Mouse (Mus musculus) embryonic facial prominence, embryonic 14.5 days (tissue): Measurements from ENCODE around the gene Becn1. TPM values are rescaled to one million over a fixed set of nuclear protein-coding genes. Genes with fewer than 3 reads are reported as not detected.

Source experiments
- ATAC-seq: fragments of 200-750 bp; cut with Nextera tagmentation; 2 replicates; pipeline ENCODE4 v1.8.0; 2017; ENCODE audit warnings: low read depth, moderate number of reproducible peaks, moderate TSS enrichment
- DNase-seq: peaks from one replicate; pipeline ENCODE4 v3.0.0-alpha.2; 2015; ENCODE audit warnings: low spot score
- H3K27ac ChIP-seq: fragments of 300-500 bp; sonication (generic); replicated peaks from 2 replicates; pipeline ENCODE4 v1.5.1; 2014; ENCODE audit warnings: low read depth, mild to moderate bottlenecking, low read length, moderate library complexity
- H3K27me3 ChIP-seq: fragments of 300-500 bp; sonication (generic); replicated peaks from 2 replicates; pipeline ENCODE4 v1.6.1; 2014; ENCODE audit warnings: low read length; ENCODE audit not compliant: control insufficient read depth, insufficient read depth
- H3K36me3 ChIP-seq: fragments of 300-500 bp; sonication (generic); 2 replicates; pipeline ENCODE4 v1.6.1; 2014; ENCODE audit warnings: low read length, mixed read lengths; ENCODE audit not compliant: control insufficient read depth, insufficient read depth
- H3K4me1 ChIP-seq: fragments of 300-500 bp; sonication (generic); 2 replicates; pipeline ENCODE4 v1.6.1; 2014; ENCODE audit warnings: antibody characterized with exemption, low read length; ENCODE audit not compliant: control insufficient read depth, insufficient read depth
- H3K4me2 ChIP-seq: fragments of 300-500 bp; sonication (generic); 2 replicates; pipeline ENCODE4 v1.6.1; 2014; ENCODE audit warnings: low read depth, mild to moderate bottlenecking, low read length, moderate library complexity, mixed read lengths
- H3K4me3 ChIP-seq: fragments of 300-500 bp; sonication (generic); 2 replicates; pipeline ENCODE4 v1.5.1; 2014; ENCODE audit warnings: low read depth, mild to moderate bottlenecking, low read length
- H3K9ac ChIP-seq: fragments of 300-500 bp; sonication (generic); 2 replicates; pipeline ENCODE4 v1.6.1; 2014; ENCODE audit warnings: low read depth, mild to moderate bottlenecking, low read length, moderate library complexity, mixed read lengths
- H3K9me3 ChIP-seq: fragments of 300-500 bp; sonication (generic); 2 replicates; pipeline ENCODE4 v1.6.1; 2016; ENCODE audit warnings: low read length; ENCODE audit not compliant: control insufficient read depth
- WGBS: fragments of 180-500 bp; shearing (Covaris S2); extraction: QIAGEN DNeasy Blood & Tissue Kit; methylation state at CpG from one replicate; pipeline ENCODE4 v1.1.7; 2014; 5-methylcytosine and 5-hydroxymethylcytosine counted together
- polyA plus RNA-seq: library from polyadenylated mRNA; unstranded; fragments of >200 nt; fragmentation: Nextera tagmentation; extraction: Ambion mirVana; gene quantifications from 2 replicates; pipeline ENCODE4 v1.2.1, GENCODE M21; 2014

Gene Becn1
- polyA plus RNA-seq, 1 experiment from 2014 or later = 134 TPM

GRCm38 (mm10) chr11:101307744-101308143 is 5.7 kb upstream of the Becn1 start:
- Histone ChIP-seq H3K4me2 (no peak overlapping the region), H3K9me3 (no peaks in the 10 kb centered on the region), H3K4me3 (no peak overlapping the region), H3K36me3 (no peaks in the 10 kb centered on the region), H3K4me1 (no peaks in the 10 kb centered on the region), H3K27me3 (no peaks in the 10 kb centered on the region; the same call in 1 of the 2 replicates), H3K9ac (no peak overlapping the region), H3K27ac (no peak overlapping the region)
- ATAC-seq = no peak
- 37% methylated on average over 5 of the region's 5 CpGs for WGBS
- no peak for DNase-seq

DNA sequence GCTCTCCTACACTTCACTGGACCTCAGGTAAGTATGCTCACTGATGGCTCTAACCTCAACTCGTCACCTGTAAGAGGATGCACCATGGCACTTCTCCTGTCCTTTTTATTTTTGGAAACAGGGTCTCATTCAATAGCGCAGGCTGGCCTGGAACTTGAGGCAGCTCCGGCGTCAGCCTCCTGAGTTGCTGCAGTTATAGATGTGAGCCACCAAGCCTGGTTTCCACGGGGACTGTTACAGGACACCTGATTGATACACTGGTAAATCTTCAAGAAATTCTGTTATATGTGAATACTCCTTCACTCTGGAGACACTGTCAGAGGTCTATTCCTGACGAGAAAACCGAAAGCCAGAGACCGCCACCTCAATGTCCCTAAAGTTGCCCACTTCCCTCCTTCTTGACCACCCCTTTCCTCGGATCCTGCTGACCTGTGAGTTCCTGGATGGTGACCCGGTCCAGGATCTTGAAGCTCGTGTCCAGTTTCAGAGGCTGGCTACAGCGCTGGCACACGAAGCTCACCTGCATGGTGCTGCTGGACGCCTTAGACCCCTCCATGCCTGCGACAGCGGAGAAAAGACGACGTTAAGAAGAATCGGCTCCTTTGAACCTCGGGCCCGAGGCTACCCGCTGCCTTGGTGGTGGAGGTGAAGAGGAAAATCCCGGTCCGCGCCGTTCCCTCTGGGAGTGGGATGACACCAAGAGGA is 635 bp downstream of the Becn1 start:
- Histone ChIP-seq H3K27me3 (no peaks in the 10 kb centered on the region), H3K36me3 (peaks cover 25% of the 10 kb centered on the region), H3K4me1 (peaks cover 10% of the 10 kb centered on the region), H3K9ac (peak overlapping the region; percentile 87), H3K27ac (peak overlapping the region; percentile 52; the same call in 1 of the 2 replicates), H3K4me3 (peak overlapping the region; percentile 82), H3K4me2 (peak overlapping the region; percentile 92), H3K9me3 (no peaks in the 10 kb centered on the region)
- DNase-seq (no peak), ATAC-seq (no peak; the same call in 1 of the 2 replicates)
- WGBS = 14% methylated on average over 24 of the region's 26 CpGs

DNA sequence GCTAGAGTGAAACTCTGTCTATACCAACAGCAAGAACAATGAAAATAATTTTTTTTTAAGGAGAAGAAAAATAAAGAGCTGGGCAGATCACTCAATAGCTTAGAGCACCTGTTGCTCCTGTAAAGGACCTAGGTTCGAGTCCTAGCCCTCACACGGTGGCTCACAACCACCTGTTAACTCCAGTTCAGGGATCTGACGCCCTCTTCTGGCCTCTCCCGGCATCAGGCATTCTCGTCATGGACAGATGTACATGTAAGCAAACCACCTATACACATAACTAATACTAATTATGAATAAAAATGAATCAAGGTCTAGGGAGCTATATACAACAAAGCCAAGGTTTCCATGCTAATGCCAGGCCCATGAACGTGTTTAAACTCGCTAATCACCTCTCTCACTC is 1.2 kb downstream of the Becn1 start:
- WGBS = 63% methylated on average over 7 of the region's 7 CpGs
- no peaks in the 10 kb centered on the region for H3K9me3 ChIP-seq

GRCm38 (mm10) chr11:101295191-101295590 is 6.9 kb downstream of the Becn1 start:
- H3K27me3 ChIP-seq = no peaks in the 10 kb centered on the region
- H3K9ac ChIP-seq = no peak overlapping the region
- H3K9me3 ChIP-seq = no peaks in the 10 kb centered on the region
- 95% methylated on average over 8 of the region's 8 CpGs for WGBS
- H3K36me3 ChIP-seq = peaks cover 82% of the 10 kb centered on the region
- no peak for ATAC-seq
- no peaks in the 10 kb centered on the region for H3K4me1 ChIP-seq
- no peak overlapping the region for H3K27ac ChIP-seq
- no peak overlapping the region for H3K4me2 ChIP-seq
- no peak overlapping the region for H3K4me3 ChIP-seq
- no peak for DNase-seq

More for the DNA sequence above, 1.2 kb downstream of the Becn1 start:
- H3K27me3 ChIP-seq = no peaks in the 10 kb centered on the region
- DNase-seq (no peak), ATAC-seq (no peak)
- peaks cover 29% of the 10 kb centered on the region for H3K36me3 ChIP-seq
- H3K4me2 ChIP-seq = peak overlapping the region; percentile 92
- no peak overlapping the region for H3K27ac ChIP-seq
- H3K9ac ChIP-seq = peak overlapping the region; percentile 87; the same call in 1 of the 2 replicates
- H3K4me3 ChIP-seq = peak overlapping the region; percentile 82
- H3K4me1 ChIP-seq = peaks cover 10% of the 10 kb centered on the region

GRCm38 (mm10) chr11:101291231-101291630 is 10.9 kb downstream of the Becn1 start:
- Histone ChIP-seq H3K36me3 (peaks cover 87% of the 10 kb centered on the region), H3K27me3 (no peaks in the 10 kb centered on the region), H3K9me3 (no peaks in the 10 kb centered on the region), H3K4me2 (no peak overlapping the region), H3K4me3 (no peak overlapping the region), H3K9ac (no peak overlapping the region), H3K4me1 (no peaks in the 10 kb centered on the region), H3K27ac (no peak overlapping the region)
- DNase-seq (no peak), ATAC-seq (no peak)
- 95% methylated on average over 8 of the region's 8 CpGs for WGBS

- no peak overlapping the region for H3K9ac ChIP-seq
- H3K4me2 ChIP-seq = no peak overlapping the region
- ATAC-seq (no peak), DNase-seq (no peak)
- H3K27ac ChIP-seq = no peak overlapping the region
- no peaks in the 10 kb centered on the region for H3K27me3 ChIP-seq
- WGBS = 84% methylated on average over 9 of the region's 9 CpGs
- H3K4me1 ChIP-seq = no peaks in the 10 kb centered on the region
- no peaks in the 10 kb centered on the region for H3K9me3 ChIP-seq
- H3K4me3 ChIP-seq = no peak overlapping the region
- peaks cover 50% of the 10 kb centered on the region for H3K36me3 ChIP-seq
Measured at GRCm38 (mm10) chr11:101287306-101287705, 14.8 kb downstream of the Becn1 start.

GRCm38 (mm10) chr11:101283805-101284204 is 18.3 kb downstream of the Becn1 start:
- H3K27ac ChIP-seq = no peak overlapping the region
- peaks cover 18% of the 10 kb centered on the region for H3K36me3 ChIP-seq
- H3K4me2 ChIP-seq = no peak overlapping the region
- no peaks in the 10 kb centered on the region for H3K4me1 ChIP-seq
- DNase-seq = no peak
- ATAC-seq = no peak
- no peak overlapping the region for H3K4me3 ChIP-seq
- H3K9ac ChIP-seq = no peak overlapping the region
- H3K9me3 ChIP-seq = no peaks in the 10 kb centered on the region
- H3K27me3 ChIP-seq = peaks cover 5% of the 10 kb centered on the region; the same call in 1 of the 2 replicates
- WGBS = 61% methylated on average over 4 of the region's 4 CpGs

DNA sequence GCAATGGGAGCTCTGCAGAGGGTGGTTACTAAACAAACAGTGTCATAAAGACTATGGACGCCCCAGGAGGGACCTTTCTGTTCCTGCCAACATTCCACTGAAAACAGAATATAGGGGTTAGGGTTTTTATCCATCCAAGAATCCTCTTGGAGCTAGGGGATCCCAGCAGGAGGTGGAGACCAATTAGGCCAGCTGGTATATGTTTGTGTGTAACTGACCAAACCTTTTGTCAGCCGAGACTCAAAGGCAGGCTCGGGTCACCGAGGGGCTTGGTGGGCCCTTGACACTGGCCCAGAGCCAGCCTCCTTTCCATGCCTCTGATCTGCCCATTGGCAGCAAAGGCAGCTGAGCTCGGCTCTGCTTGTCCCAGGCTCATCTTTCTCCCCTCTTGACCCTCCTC is 19.2 kb downstream of the Becn1 start:
- Histone ChIP-seq H3K4me2 (no peak overlapping the region), H3K4me3 (no peak overlapping the region), H3K27me3 (peaks cover 5% of the 10 kb centered on the region; the same call in 1 of the 2 replicates), H3K9ac (no peak overlapping the region), H3K9me3 (no peaks in the 10 kb centered on the region), H3K27ac (no peak overlapping the region), H3K4me1 (peaks cover 3% of the 10 kb centered on the region), H3K36me3 (peaks cover 9% of the 10 kb centered on the region; the same call in 1 of the 2 replicates)
- 45% methylated on average over 5 of the region's 5 CpGs for WGBS
- DNase-seq (no peak), ATAC-seq (no peak)

GRCm38 (mm10) chr11:101280837-101281236 is 21.2 kb downstream of the Becn1 start:
- DNase-seq (no peak), ATAC-seq (no peak)
- H3K4me1 ChIP-seq = peaks cover 14% of the 10 kb centered on the region
- H3K36me3 ChIP-seq = peaks cover 6% of the 10 kb centered on the region; the same call in 1 of the 2 replicates
- peaks cover 5% of the 10 kb centered on the region; the same call in 1 of the 2 replicates for H3K27me3 ChIP-seq
- no peaks in the 10 kb centered on the region for H3K9me3 ChIP-seq
- H3K9ac ChIP-seq = no peak overlapping the region
- no peak overlapping the region for H3K4me2 ChIP-seq
- 44% methylated on average over 7 of the region's 7 CpGs for WGBS
- H3K4me3 ChIP-seq = no peak overlapping the region
- no peak overlapping the region for H3K27ac ChIP-seq
